Mouse (Mus musculus) C2C12 (cell line): Measurements from ENCODE around the gene Morn3.

Experiments used
- CEBPB ChIP-seq: IDR thresholded peaks from one replicate; pipeline ENCODE4 v1.6.1; 2011; ENCODE audit warnings: low read depth, mild to moderate bottlenecking, control low read depth, moderate library complexity
- CTCF ChIP-seq: IDR thresholded peaks from one replicate; pipeline ENCODE4 v1.5.1; 2011; ENCODE audit not compliant: control insufficient read depth, insufficient read depth, insufficient read length
- MAX ChIP-seq: IDR thresholded peaks from one replicate; pipeline ENCODE4 v1.6.1; 2011; ENCODE audit warnings: mild to moderate bottlenecking, control low read depth
- MYOG ChIP-seq: IDR thresholded peaks from one replicate; pipeline ENCODE4 v1.6.1; 2011; ENCODE audit not compliant: control insufficient read depth, insufficient read length; ENCODE audit errors: extremely low read depth
- USF1 ChIP-seq: IDR thresholded peaks from one replicate; pipeline ENCODE4 v1.6.1; 2011; ENCODE audit warnings: low read depth, mild to moderate bottlenecking, control low read depth, moderate library complexity

GRCm38 (mm10) chr5:123009873-123010272 is 36.9 kb downstream of the Morn3 start:
- no peak for TF ChIP-seq MAX
- no peak for TF ChIP-seq CTCF
- no peak for TF ChIP-seq CEBPB
- TF ChIP-seq USF1, result no peak
- TF ChIP-seq MYOG, result no peak
